Mouse (Mus musculus): ENCODE data around the gene Lingo1.

DNA sequence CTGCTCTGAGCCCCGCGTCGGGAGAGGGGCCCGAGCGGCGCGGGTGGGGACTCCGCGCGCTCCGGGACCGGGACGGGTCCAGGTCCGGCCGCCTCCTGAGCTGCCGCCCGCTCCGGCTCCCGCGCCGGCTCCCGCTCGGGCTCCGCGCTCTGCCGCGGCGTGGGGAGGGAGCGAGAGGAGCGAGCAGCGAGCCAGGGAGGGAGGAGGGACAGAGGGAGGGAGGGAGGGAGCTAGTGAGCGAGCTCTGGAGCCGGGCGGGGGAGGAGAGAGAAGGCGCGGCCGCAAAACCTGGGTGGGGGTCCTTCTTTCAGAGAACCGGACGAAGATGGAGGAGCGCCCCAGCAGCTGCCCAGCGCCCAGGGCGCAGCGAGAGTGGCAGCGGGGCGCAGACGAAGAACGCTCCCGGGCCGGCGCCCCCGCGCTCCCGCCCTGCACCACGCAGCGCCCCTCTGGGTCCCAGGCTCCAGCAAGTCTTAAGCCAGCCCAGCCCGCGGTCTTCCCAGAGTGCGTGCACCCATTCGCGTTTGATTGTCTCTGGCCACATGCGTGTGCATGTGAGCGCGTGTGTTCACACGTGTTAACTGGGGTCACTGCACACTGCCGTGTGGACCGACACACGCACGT, 160.7 kb downstream of the Lingo1 start:
- TF ChIP-seq CTCF (conservative IDR thresholded peaks at IDR 0.05; ENCODE audit: low read length) (no peak), POU5F1 (IDR thresholded peaks at IDR 0.05; ENCODE audit: borderline replicate concordance, low read length) (no peak)

Data from E14TG2a.4 (cell line).